Mouse (Mus musculus): ENCODE results near the gene Sun2.

DNA sequence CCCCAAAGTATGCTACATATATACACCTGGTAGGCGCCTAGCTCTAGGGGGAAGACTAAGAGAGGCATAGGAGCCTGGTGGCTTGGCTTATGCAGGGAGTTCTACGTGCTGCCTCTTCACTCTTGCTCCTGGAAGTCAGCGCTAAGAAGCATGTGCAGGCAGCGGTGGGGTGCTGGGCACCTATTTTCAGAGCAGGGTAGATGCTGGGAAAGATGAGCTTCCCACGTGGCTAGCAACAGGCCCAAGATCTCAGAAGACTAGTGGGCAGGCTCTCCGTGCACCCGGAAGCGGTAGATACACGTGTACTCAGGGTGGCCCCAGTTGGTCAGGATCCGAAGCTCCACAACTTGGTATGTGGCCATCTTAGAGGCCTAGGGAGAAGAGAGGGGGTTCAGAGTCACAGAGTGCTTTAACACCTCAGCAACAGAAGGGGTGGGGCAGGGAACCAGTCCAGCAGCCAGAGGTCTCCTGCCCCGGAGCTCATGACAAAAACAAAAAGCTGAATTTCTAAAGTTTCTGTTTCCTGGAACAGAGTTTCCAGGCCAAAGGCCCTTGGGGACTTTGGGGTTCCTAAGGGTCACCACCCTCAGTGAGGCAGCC, 17.0 kb downstream of the Sun2 start:
- TF ChIP-seq CTCF (IDR thresholded peaks at IDR 0.05; ENCODE audit: control insufficient read depth, insufficient read depth, insufficient read length), result no peak
- no peak for TF ChIP-seq USF1 (IDR thresholded peaks at IDR 0.05; ENCODE audit: low read depth)
- TF ChIP-seq FOSL1 (IDR thresholded peaks at IDR 0.05; ENCODE audit: insufficient read depth, low read length, poor library complexity, severe bottlenecking), result no peak
